Mouse (Mus musculus): Measurements from ENCODE around the gene Tsr2. TPM values are rescaled to one million over a fixed set of nuclear protein-coding genes. Genes with fewer than 3 reads are reported as not detected.
A peak's percentile ranks its signal among the peaks of the same experiment; 100 is the strongest.

Gene Tsr2
- polyA plus RNA-seq, 1 experiment from 2014 or later: 32.1 TPM

GRCm38 (mm10) chrX:151076941-151077485 lies 19.3 kb downstream of the Tsr2 start:
- Histone ChIP-seq H3K27me3 (ENCODE audit: control insufficient read depth, insufficient read depth, low read length) (no peaks in the 10 kb centered on the region), H3K36me3 (replicated peaks; ENCODE audit: control insufficient read depth, insufficient read depth) (peaks cover 36% of the 10 kb centered on the region), H3K4me2 (replicated peaks) (no peak overlapping the region), H3K4me3 (replicated peaks; ENCODE audit: low read length) (no peak overlapping the region), H3K4me1 (replicated peaks; ENCODE audit: control insufficient read depth, insufficient read depth, low read length) (no peaks in the 10 kb centered on the region), H3K27ac (no peak overlapping the region), H3K9me3 (ENCODE audit: control insufficient read depth, low read length) (no peaks in the 10 kb centered on the region), H3K9ac (no peak overlapping the region)
- ATAC-seq (ENCODE audit: low FRiP score) (no peak), DNase-seq (ENCODE audit: low spot score) (no peak)
- 60% methylated on average over 4 of the region's 4 CpGs for WGBS

GRCm38 (mm10) chrX:151076007-151076406 lies 20.3 kb downstream of the Tsr2 start:
- no peak overlapping the region for H3K9ac ChIP-seq
- H3K27ac ChIP-seq: no peak overlapping the region
- no peaks in the 10 kb centered on the region for H3K9me3 ChIP-seq (ENCODE audit: control insufficient read depth, low read length)
- H3K4me2 ChIP-seq (replicated peaks): no peak overlapping the region
- no peaks in the 10 kb centered on the region for H3K4me1 ChIP-seq (replicated peaks; ENCODE audit: control insufficient read depth, insufficient read depth, low read length)
- ATAC-seq (ENCODE audit: low FRiP score) (no peak), DNase-seq (ENCODE audit: low spot score) (no peak)
- H3K4me3 ChIP-seq (replicated peaks; ENCODE audit: low read length): no peak overlapping the region
- H3K27me3 ChIP-seq (ENCODE audit: control insufficient read depth, insufficient read depth, low read length): no peaks in the 10 kb centered on the region
- H3K36me3 ChIP-seq (replicated peaks; ENCODE audit: control insufficient read depth, insufficient read depth): peaks cover 42% of the 10 kb centered on the region
- WGBS: 88% methylated on average over 5 of the region's 5 CpGs

GRCm38 (mm10) chrX:151067876-151068275 lies 28.5 kb downstream of the Tsr2 start:
- 94% methylated on average over 5 of the region's 5 CpGs for WGBS
- Histone ChIP-seq H3K36me3 (replicated peaks; ENCODE audit: control insufficient read depth, insufficient read depth) (peaks cover 60% of the 10 kb centered on the region), H3K27ac (no peak overlapping the region), H3K9me3 (ENCODE audit: control insufficient read depth, low read length) (no peaks in the 10 kb centered on the region), H3K9ac (no peak overlapping the region), H3K4me3 (replicated peaks; ENCODE audit: low read length) (no peak overlapping the region), H3K27me3 (ENCODE audit: control insufficient read depth, insufficient read depth, low read length) (no peaks in the 10 kb centered on the region), H3K4me1 (replicated peaks; ENCODE audit: control insufficient read depth, insufficient read depth, low read length) (no peaks in the 10 kb centered on the region), H3K4me2 (replicated peaks) (no peak overlapping the region)
- DNase-seq (ENCODE audit: low spot score) (no peak), ATAC-seq (ENCODE audit: low FRiP score) (no peak)

- ATAC-seq (ENCODE audit: low FRiP score) (no peak), DNase-seq (ENCODE audit: low spot score) (no peak)
- 85% methylated on average over 7 of the region's 7 CpGs for WGBS
- no peaks in the 10 kb centered on the region for H3K9me3 ChIP-seq (ENCODE audit: control insufficient read depth, low read length)
- H3K36me3 ChIP-seq (replicated peaks; ENCODE audit: control insufficient read depth, insufficient read depth): peaks cover 45% of the 10 kb centered on the region
- H3K4me1 ChIP-seq (replicated peaks; ENCODE audit: control insufficient read depth, insufficient read depth, low read length): no peaks in the 10 kb centered on the region
- H3K4me2 ChIP-seq (replicated peaks): no peak overlapping the region
- no peak overlapping the region for H3K27ac ChIP-seq
- no peak overlapping the region for H3K9ac ChIP-seq
- no peak overlapping the region for H3K4me3 ChIP-seq (replicated peaks; ENCODE audit: low read length)
- H3K27me3 ChIP-seq (ENCODE audit: control insufficient read depth, insufficient read depth, low read length): no peaks in the 10 kb centered on the region
Measured at GRCm38 (mm10) chrX:151066071-151066666, 30.2 kb downstream of the Tsr2 start.

- no peak overlapping the region for H3K27ac ChIP-seq
- no peak overlapping the region for H3K4me2 ChIP-seq (replicated peaks)
- peaks cover 5% of the 10 kb centered on the region; the same call in 1 of the 2 replicates for H3K36me3 ChIP-seq (replicated peaks; ENCODE audit: control insufficient read depth, insufficient read depth)
- no peaks in the 10 kb centered on the region for H3K9me3 ChIP-seq (ENCODE audit: control insufficient read depth, low read length)
- H3K4me3 ChIP-seq (replicated peaks; ENCODE audit: low read length): no peak overlapping the region
- DNase-seq (ENCODE audit: low spot score) (no peak), ATAC-seq (ENCODE audit: low FRiP score) (no peak)
- no peak overlapping the region for H3K9ac ChIP-seq
- 75% methylated on average over 3 of the region's 3 CpGs for WGBS
- no peaks in the 10 kb centered on the region for H3K4me1 ChIP-seq (replicated peaks; ENCODE audit: control insufficient read depth, insufficient read depth, low read length)
- no peaks in the 10 kb centered on the region for H3K27me3 ChIP-seq (ENCODE audit: control insufficient read depth, insufficient read depth, low read length)
Measured at GRCm38 (mm10) chrX:151061615-151062299, 34.6 kb downstream of the Tsr2 start.

GRCm38 (mm10) chrX:151059346-151059745 lies 37.0 kb downstream of the Tsr2 start:
- no peaks in the 10 kb centered on the region for H3K27me3 ChIP-seq (ENCODE audit: control insufficient read depth, insufficient read depth, low read length)
- WGBS: 90% methylated on average over 1 of the region's 1 CpGs
- H3K4me3 ChIP-seq (replicated peaks; ENCODE audit: low read length): no peak overlapping the region
- no peaks in the 10 kb centered on the region for H3K36me3 ChIP-seq (replicated peaks; ENCODE audit: control insufficient read depth, insufficient read depth)
- no peaks in the 10 kb centered on the region for H3K4me1 ChIP-seq (replicated peaks; ENCODE audit: control insufficient read depth, insufficient read depth, low read length)
- H3K9ac ChIP-seq: no peak overlapping the region
- ATAC-seq (ENCODE audit: low FRiP score) (no peak), DNase-seq (ENCODE audit: low spot score) (no peak)
- no peaks in the 10 kb centered on the region for H3K9me3 ChIP-seq (ENCODE audit: control insufficient read depth, low read length)
- H3K4me2 ChIP-seq (replicated peaks): no peak overlapping the region
- H3K27ac ChIP-seq: no peak overlapping the region

GRCm38 (mm10) chrX:151055559-151055958 lies 40.8 kb downstream of the Tsr2 start:
- WGBS: 58% methylated on average over 1 of the region's 1 CpGs
- DNase-seq (ENCODE audit: low spot score) (no peak), ATAC-seq (ENCODE audit: low FRiP score) (no peak)
- Histone ChIP-seq H3K27me3 (ENCODE audit: control insufficient read depth, insufficient read depth, low read length) (no peaks in the 10 kb centered on the region), H3K4me3 (replicated peaks; ENCODE audit: low read length) (no peak overlapping the region), H3K27ac (no peak overlapping the region), H3K4me1 (replicated peaks; ENCODE audit: control insufficient read depth, insufficient read depth, low read length) (0 out of 2 replicates have a peak, but pooled peaks cover 1% of the 10 kb centered on the region), H3K9ac (no peak overlapping the region), H3K9me3 (ENCODE audit: control insufficient read depth, low read length) (no peaks in the 10 kb centered on the region), H3K4me2 (replicated peaks) (no peak overlapping the region), H3K36me3 (replicated peaks; ENCODE audit: control insufficient read depth, insufficient read depth) (no peaks in the 10 kb centered on the region)

GRCm38 (mm10) chrX:151054489-151054888 lies 41.9 kb downstream of the Tsr2 start:
- Histone ChIP-seq H3K9me3 (ENCODE audit: control insufficient read depth, low read length) (no peaks in the 10 kb centered on the region), H3K4me2 (replicated peaks) (no peak overlapping the region; the same call in 1 of the 2 replicates), H3K27ac (no peak overlapping the region), H3K4me3 (replicated peaks; ENCODE audit: low read length) (no peak overlapping the region), H3K36me3 (replicated peaks; ENCODE audit: control insufficient read depth, insufficient read depth) (no peaks in the 10 kb centered on the region), H3K9ac (no peak overlapping the region), H3K27me3 (ENCODE audit: control insufficient read depth, insufficient read depth, low read length) (no peaks in the 10 kb centered on the region), H3K4me1 (replicated peaks; ENCODE audit: control insufficient read depth, insufficient read depth, low read length) (0 out of 2 replicates have a peak, but pooled peaks cover 10% of the 10 kb centered on the region)
- ATAC-seq (ENCODE audit: low FRiP score) (no peak), DNase-seq (ENCODE audit: low spot score) (no peak)
- 66% methylated on average over 4 of the region's 6 CpGs for WGBS

GRCm38 (mm10) chrX:151050337-151050736 lies 46.0 kb downstream of the Tsr2 start:
- ATAC-seq (ENCODE audit: low FRiP score): no peak

More at GRCm38 (mm10) chrX:151050337-151050736, 46.0 kb downstream of the Tsr2 start:
- Histone ChIP-seq H3K27me3 (ENCODE audit: control insufficient read depth, insufficient read depth, low read length) (no peaks in the 10 kb centered on the region), H3K27ac (no peak overlapping the region), H3K9ac (no peak overlapping the region), H3K36me3 (replicated peaks; ENCODE audit: control insufficient read depth, insufficient read depth) (no peaks in the 10 kb centered on the region), H3K4me2 (replicated peaks) (0 out of 2 replicates have a peak overlapping the region, but pooled peaks have one; percentile 58), H3K9me3 (ENCODE audit: control insufficient read depth, low read length) (no peaks in the 10 kb centered on the region), H3K4me1 (replicated peaks; ENCODE audit: control insufficient read depth, insufficient read depth, low read length) (peaks cover 24% of the 10 kb centered on the region), H3K4me3 (replicated peaks; ENCODE audit: low read length) (no peak overlapping the region)
- 61% methylated on average over 7 of the region's 7 CpGs for WGBS
- no peak for DNase-seq (ENCODE audit: low spot score)

Data from hindbrain, embryonic 14.5 days (tissue).